ENCODE assay signal across 29 mouse cellular contexts in the genomic region with DNA sequence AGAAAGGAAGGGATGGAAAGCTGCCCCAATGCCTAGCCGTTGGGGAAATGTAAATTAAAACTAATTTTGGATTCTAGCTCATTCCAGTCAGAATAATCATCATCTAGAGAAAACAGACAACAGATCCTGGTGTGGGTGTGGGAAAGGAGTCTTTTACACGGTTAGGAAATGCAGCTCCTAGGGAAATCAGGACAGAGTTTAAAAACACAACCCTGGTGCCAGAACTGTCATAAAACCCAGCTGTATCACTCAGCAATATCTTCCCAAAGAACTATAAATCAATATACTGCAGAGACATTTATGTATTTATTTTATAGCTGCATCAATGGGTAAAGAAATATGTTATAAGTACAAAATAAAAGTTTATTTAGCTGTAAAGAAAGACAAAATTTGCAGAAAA. TPM values are rescaled to one million over a fixed set of nuclear protein-coding genes. Genes with fewer than 3 reads are reported as not detected.
DNase-seq lines count a peak whose midpoint lies in the region; ATAC-seq lines count a peak whose summit lies in the region.
"Had no signal": no experiment of that assay in that cellular context is flagged by ENCODE, and none has a peak within 500 bp of the region (broad histone marks: within the 10 kb centered on the region; RNA-seq: fewer than 3 reads in every experiment).

No protein-coding gene starts in this region.

- 36% methylated on average over 2 of the region's 2 CpGs for WGBS in kidney, embryonic 14.5 days
- 51% methylated on average over 2 of the region's 2 CpGs for WGBS in liver, embryonic 11.5 days

- H3K9me3 ChIP-seq in kidney, embryonic 14.5 days (ENCODE audit: control insufficient read depth, low read length): no peaks in the 10 kb centered on the region
- H3K9me3 ChIP-seq in liver, embryonic 11.5 days (ENCODE audit: control insufficient read depth, low read length): no peaks in the 10 kb centered on the region
- H3K9me3 ChIP-seq: embryonic facial prominence, embryonic 12.5 days; embryonic facial prominence, embryonic 15.5 days; heart, embryonic 10.5 days; heart, embryonic 13.5 days had no signal

- no peak overlapping the region for H3K4me3 ChIP-seq in kidney, embryonic 14.5 days (ENCODE audit: low read length)
- no peak overlapping the region for H3K4me3 ChIP-seq in liver, embryonic 11.5 days (ENCODE audit: low read depth, low read length)
- H3K4me3 ChIP-seq: embryonic facial prominence, embryonic 12.5 days; embryonic facial prominence, embryonic 15.5 days; erythroblast, embryonic 14.5 days; heart, adult 2 months; heart, embryonic 10.5 days; heart, embryonic 13.5 days had no signal

- H3K27me3 ChIP-seq in kidney, embryonic 14.5 days (ENCODE audit: control insufficient read depth, insufficient read depth, low read length): no peaks in the 10 kb centered on the region
- H3K27me3 ChIP-seq in liver, embryonic 11.5 days (replicated peaks; ENCODE audit: control insufficient read depth, insufficient read depth, low read length): no peaks in the 10 kb centered on the region
- H3K27me3 ChIP-seq: embryonic facial prominence, embryonic 12.5 days; embryonic facial prominence, embryonic 15.5 days; heart, embryonic 13.5 days; Patski had no signal

- no peaks in the 10 kb centered on the region for H3K4me1 ChIP-seq in kidney, embryonic 14.5 days (ENCODE audit: control insufficient read depth, insufficient read depth, low read length)
- no peaks in the 10 kb centered on the region for H3K4me1 ChIP-seq in liver, embryonic 11.5 days (replicated peaks; ENCODE audit: control insufficient read depth, insufficient read depth, low read length)
- H3K4me1 ChIP-seq: embryonic facial prominence, embryonic 12.5 days; embryonic facial prominence, embryonic 15.5 days; heart, embryonic 10.5 days; heart, embryonic 13.5 days had no signal

- DNase-seq in frontal cortex, postnatal 14 days (ENCODE audit: low spot score in 2 of 2): no peak
- peak; percentile 20 for DNase-seq in kidney, postnatal 10 days
- DNase-seq in fat pad, adult 2 months (ENCODE audit: extremely low read depth, low read depth, low spot score): peak; percentile 95
- peak; percentile 31 for DNase-seq in telencephalon, adult 2 months (ENCODE audit: low read depth, low spot score)
- DNase-seq in gastrocnemius, adult 18-20 months (ENCODE audit: low spot score): no peak
- DNase-seq in liver, embryonic 11.5 days (ENCODE audit: low spot score): no peak
- DNase-seq: adrenal gland, adult 2 months; adrenal gland, postnatal 14 days; cerebellum, adult 11-12 months; cerebellum, adult 8-10 months; cerebellum, postnatal 10 days; cerebellum, postnatal 36 days; forebrain, postnatal 0 days; gastrocnemius, postnatal 25 days; heart, adult 2 months; heart, postnatal 14 days; heart, postnatal 4 days had no signal

- H3K4me2 ChIP-seq in kidney, embryonic 14.5 days (replicated peaks; ENCODE audit: low read depth, low read length): no peak overlapping the region
- H3K4me2 ChIP-seq in liver, embryonic 11.5 days: no peak overlapping the region
- H3K4me2 ChIP-seq: embryonic facial prominence, embryonic 12.5 days; embryonic facial prominence, embryonic 15.5 days; heart, embryonic 13.5 days; hindbrain, embryonic 14.5 days had no signal

- H3K27ac ChIP-seq in kidney, embryonic 14.5 days (ENCODE audit: low read depth, low read length): no peak overlapping the region
- H3K27ac ChIP-seq in liver, embryonic 11.5 days (ENCODE audit: low read depth, low read length): no peak overlapping the region
- H3K27ac ChIP-seq: embryonic facial prominence, embryonic 12.5 days; embryonic facial prominence, embryonic 15.5 days; heart, adult 2 months; heart, embryonic 10.5 days; heart, embryonic 13.5 days; hindbrain, embryonic 14.5 days; hindbrain, postnatal 0 days had no signal

- H3K9ac ChIP-seq in kidney, embryonic 14.5 days (ENCODE audit: low read depth, low read length): no peak overlapping the region
- H3K9ac ChIP-seq in liver, embryonic 11.5 days (ENCODE audit: low read depth, low read length): no peak overlapping the region
- H3K9ac ChIP-seq: embryonic facial prominence, embryonic 12.5 days; embryonic facial prominence, embryonic 15.5 days; forebrain, postnatal 0 days; heart, embryonic 13.5 days; hindbrain, embryonic 14.5 days had no signal

- no peaks in the 10 kb centered on the region for H3K36me3 ChIP-seq in kidney, embryonic 14.5 days (ENCODE audit: control insufficient read depth, insufficient read depth, low read length)
- no peaks in the 10 kb centered on the region for H3K36me3 ChIP-seq in liver, embryonic 11.5 days (ENCODE audit: control insufficient read depth, insufficient read depth, low read length)
- H3K36me3 ChIP-seq: embryonic facial prominence, embryonic 12.5 days; embryonic facial prominence, embryonic 15.5 days; heart, embryonic 10.5 days; heart, embryonic 13.5 days had no signal

- peak; percentile 66 for ATAC-seq in frontal cortex, adult (ENCODE audit: low TSS enrichment)
- ATAC-seq in kidney, embryonic 14.5 days (ENCODE audit: low FRiP score, low TSS enrichment): no peak
- ATAC-seq in liver, embryonic 11.5 days (replicated peaks; ENCODE audit: low FRiP score): no peak
- ATAC-seq: forebrain, embryonic 14.5 days; forebrain, postnatal 0 days; hindbrain, postnatal 0 days; intestine, embryonic 16.5 days; Patski had no signal

RNA-seq across cellular contexts. Expression of a gene that starts 13.4 kb away (rescaled TPM):
- 1.5 and 1.6 TPM in 2 replicates for polyA plus RNA-seq in kidney, embryonic 14.5 days (2014; fragmentation: Nextera tagmentation; extraction: Ambion mirVana)
- 1 to 10 TPM; 1.3 to 2.0 TPM for total RNA-seq in gastrocnemius, adult 18-20 months (2021)
- 9.1 and 12.0 TPM in 2 replicates for polyA plus RNA-seq in liver, embryonic 11.5 days (2014; fragmentation: Nextera tagmentation; extraction: Ambion mirVana)
- polyA plus RNA-seq: Patski had no signal

Comparison
In these comparisons a context has a peak if more than half of its experiments do, and no peak if none do; other contexts are left out.
1. DNase-seq: peak in kidney, postnatal 10 days (single experiment), fat pad, adult 2 months (single experiment) and telencephalon, adult 2 months (single experiment); none in frontal cortex, postnatal 14 days (0 of 2), gastrocnemius, adult 18-20 months (single experiment) and liver, embryonic 11.5 days (single experiment).